Mouse (Mus musculus) retina, embryonic 14.5 days (tissue): ENCODE measurements around the gene 5730596B20Rik.
A peak's percentile ranks its signal among the peaks of the same experiment; 100 is the strongest.

Source experiments
- DNase-seq: peaks from one replicate; pipeline ENCODE4 v3.0.0-alpha.2; 2015; ENCODE audit warnings: low spot score

The 5730596B20Rik gene

DNA sequence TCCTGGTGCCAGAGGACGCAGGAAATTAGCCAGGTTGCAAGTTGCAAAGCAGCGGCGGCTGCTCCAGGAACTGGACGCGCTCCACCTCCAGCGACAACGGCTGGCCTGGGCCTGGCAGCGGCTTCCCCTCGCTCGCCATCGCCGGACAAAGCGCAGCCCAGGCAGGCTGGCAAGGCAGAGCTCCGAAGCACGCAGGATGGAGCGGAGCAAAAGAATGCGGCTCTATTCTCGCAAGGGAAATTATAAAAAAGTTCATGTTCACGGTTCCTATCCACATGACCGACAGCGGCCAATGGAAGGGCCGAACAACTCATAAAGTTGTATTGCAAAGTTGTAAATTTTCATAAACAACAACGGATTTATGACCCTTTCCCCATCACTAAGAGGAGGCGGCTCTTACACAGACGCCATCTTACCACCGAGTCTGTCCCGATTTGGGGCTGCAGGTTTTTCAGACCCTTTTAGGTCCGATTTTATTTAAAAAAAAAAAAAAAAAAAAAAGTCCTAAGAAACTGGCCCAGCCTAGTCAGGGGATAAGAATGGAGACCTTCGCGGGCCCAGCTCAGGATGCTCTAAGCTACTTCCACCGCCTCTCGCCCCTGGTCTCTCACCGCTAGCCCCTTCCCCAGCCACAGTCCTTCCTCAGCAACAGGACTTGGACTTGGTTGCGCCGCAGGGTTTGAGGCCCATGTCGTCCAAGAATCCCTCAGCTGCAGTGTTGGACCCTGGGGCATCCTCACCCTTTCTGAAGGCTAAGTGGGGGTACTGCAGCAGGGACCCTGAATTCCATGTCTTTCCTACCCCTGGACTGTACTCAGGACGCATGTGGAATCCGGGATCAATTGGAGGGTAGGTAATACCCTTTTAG, 36.1 kb downstream of the 5730596B20Rik start, which contains the start of the genes Hoxa3 and Gm28308:
Gene Hoxa3, minus strand, starts transcription at position 218 of the 868 bp plus-strand sequence.
Gene Gm28308, minus strand, starts transcription at position 221 of the 868 bp plus-strand sequence.
- DNase-seq: no peak

DNA sequence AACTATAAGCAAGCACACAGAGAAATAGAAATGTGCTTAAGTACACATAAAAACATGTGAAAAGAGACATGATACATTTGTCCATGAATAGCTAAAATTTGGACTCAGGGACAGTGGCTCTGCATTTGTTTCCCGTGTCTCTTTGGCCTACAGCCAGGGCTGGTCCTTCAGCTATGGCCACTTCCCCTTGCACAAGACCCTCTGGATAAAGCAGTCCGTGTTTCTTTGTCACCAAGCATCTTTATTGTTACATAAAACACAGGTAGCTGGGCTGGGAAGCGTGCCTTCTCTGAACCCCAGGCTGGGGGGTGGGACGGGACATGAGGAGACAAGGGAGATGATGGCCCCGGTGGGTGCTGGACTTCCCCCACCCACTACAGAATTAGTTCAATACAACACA, 37.0 kb downstream of the 5730596B20Rik start:
- DNase-seq: no peak

DNA sequence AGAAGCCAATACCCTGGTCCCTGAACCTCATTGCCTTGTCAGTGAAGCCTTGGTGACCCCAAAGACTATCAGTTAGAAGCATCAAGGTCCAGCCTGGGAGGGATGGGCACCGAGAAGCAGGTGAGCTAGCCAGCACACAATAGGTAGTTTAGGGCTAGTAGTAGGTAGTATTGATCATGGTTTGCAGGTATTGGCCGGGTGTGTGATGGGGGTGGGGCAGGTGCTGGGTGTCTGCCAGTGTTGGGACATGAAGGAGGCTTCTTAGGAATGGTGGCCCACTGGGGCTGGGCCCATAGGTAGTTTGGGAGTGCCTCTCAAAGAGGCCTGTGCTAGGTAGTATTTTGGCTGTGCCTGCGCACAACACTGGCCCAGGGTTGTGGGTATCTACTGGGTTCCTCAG, 37.8 kb downstream of the 5730596B20Rik start:
- DNase-seq: no peak

DNA sequence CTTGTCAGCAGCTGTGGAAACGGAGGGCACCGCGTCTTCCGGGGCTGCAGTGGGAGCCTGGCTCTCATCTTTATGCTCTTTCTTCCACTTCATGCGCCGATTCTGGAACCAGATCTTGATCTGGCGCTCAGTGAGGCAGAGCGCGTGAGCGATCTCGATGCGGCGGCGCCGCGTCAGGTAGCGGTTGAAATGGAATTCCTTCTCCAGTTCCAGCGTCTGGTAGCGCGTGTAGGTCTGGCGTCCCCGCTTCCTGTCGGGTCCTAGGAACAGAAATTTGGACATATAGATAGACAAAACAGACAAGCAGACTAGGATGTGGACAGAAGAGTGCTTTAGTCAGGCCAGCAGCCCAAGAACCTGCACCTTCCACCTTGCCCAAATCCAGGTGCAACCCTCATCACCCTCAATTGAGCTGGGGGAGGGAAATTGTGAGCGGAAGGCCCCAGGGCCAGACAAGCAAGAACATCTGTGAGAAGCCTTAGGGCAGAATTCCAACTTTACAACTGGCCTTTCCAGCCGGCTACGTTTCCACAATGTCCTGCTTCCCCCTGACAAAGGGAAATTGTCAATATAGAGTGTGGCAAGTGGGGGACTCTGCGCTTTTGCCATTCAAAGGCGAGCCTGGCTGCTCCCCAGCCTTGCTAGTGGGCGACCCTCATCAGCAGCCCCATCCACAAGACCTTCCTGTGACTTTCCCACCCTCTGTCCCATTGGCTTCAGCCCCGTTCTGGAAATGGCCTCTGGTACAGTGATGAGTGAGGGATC, 38.7 kb downstream of the 5730596B20Rik start:
- no peak for DNase-seq

DNA sequence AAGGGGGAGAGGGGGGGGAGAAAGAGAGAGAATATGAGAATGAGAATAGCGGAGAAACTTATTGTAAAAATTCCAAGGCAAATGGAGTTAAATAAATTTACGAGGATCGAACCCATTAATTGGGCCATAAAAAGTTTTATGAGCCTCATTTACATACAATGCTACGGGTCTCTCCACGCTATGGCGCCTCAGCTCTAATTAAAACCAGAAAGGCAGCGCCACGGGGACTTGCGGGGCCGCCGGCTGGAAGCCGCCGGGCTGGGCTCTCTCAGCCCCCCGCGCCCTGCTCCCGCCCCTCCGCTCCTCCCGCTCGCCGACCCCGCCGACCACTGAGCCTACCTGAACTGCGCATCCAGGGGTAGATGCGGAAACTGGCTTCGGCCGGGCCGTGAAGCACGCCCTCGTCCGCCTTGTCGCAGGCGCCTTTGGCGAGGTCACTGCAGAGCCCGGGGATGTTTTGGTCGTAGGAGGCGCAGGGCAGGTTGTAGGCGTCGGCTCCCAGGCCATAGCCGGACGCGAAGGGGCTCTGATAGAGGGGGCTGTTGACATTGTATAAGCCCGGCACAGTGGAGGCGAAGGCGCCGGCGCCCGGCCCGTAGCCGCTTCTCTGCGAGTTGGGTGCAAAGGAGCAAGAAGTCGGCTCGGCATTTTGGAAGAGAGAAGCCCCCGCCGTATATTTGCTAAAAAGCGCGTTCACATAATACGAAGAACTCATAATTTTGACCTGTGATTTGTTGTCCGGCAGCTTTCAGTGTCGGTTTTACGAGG, 39.6 kb downstream of the 5730596B20Rik start:
- DNase-seq: no peak

DNA sequence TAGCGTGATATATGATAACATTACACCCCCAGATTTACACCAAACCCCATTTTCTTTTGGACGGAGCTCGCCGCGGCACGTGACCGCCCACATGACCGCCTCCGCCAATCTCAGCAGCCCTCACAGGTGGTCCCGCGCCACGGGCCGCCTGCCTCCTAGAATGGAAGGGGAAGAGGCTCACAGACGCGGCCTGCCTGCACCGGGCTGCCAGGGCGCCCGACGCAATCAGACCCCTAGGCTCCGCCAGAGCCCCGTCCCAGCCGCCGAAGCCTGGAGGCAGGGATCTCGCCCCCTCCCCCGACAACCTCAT, 40.1 kb downstream of the 5730596B20Rik start:
- peak; percentile 54 for DNase-seq

DNA sequence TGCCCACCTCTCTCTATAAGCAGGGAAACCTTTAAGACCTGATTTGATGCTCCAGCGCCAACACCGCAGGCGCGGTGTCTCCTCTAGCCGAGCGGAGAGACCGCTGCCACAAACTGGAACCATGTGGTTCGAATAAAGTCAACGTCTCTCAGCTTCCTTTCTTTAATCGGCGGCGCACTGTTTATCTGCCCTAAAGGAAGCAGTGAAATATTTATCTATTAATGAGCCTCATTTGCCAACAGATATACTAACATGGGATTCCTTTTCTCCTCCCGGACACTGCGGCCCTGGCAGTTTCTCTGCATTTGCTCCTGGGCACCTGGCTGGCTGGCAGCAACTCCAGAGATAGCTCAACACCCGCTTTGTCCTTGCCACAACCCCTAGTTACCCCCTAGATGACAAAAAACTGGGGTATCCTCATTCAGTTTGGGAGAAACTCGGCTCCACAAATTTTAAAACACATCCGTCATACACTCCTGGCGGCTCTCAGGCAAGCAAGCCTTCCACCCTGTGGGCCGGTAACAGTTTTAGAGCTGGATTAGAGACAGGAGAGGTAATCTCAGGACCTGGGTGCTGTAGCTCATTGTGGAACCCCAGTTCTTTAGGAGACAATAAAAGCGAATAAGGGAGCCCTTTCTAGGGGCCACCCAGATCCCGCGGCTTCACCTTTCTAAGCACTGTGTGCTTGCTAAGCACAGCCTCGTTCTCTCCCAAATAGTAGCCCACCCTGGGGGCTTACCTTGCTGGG, 40.8 kb downstream of the 5730596B20Rik start:
- DNase-seq: no peak

DNA sequence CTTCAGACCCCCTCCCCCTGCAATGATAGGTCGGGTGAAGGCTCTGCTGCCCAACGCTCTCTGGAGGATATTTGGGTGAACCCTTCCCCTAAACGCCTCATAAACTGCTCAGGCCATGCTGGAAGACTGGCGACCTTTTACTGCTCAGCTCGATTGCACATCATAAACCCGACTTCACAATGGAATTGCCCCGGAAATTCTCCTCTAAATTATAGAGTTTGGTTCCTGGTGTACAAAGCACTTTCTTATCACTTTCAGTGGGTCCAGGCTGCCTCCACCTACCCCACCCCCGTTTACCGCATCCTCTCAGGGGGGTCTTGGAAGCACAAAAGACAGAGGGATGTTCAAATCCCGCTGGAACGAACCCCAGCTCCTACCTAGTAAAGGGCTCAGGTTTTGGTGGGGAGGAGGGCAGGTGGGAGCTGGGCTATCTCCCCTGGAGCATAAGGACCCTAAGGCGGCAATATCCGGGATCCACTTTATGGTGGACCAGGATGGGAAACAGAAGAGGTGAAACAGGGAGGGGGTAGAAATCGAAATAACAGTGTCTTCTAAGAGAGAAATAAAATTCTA, 41.4 kb downstream of the 5730596B20Rik start:
- DNase-seq: no peak

DNA sequence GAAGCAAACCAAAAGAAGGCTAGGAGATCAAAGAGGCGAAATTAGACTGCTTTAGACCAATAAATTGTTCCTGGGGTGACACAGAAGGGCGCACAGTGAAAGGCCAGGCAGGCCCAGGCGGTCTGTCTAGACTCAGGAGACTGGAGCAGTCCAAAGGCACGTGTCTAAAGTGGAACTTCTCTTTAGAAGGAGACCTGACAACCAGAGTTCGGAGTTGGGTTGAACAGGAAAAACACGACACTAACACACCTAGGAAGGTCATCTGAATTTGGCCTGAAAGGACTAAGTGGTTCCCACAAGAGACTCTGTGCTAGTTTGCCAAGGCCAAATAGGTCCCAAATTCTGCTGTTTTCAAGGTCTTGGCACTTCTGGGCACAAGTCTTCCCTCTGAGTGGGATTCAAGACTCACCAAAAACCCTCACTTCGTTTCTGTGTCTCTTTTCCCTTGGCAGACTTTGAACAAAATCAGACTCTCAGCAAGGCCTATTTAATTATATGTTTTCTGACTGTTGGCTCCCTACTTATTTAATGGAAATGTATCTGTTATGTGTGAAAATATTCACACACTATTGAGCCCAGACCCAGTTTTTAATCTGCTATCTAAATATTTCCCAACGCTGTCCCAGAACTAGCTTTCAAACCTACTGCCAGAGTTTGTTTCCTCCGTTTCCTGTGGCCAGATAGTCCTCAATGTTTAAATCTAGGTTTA, 42.1 kb downstream of the 5730596B20Rik start:
- DNase-seq: peak; percentile 56

DNA sequence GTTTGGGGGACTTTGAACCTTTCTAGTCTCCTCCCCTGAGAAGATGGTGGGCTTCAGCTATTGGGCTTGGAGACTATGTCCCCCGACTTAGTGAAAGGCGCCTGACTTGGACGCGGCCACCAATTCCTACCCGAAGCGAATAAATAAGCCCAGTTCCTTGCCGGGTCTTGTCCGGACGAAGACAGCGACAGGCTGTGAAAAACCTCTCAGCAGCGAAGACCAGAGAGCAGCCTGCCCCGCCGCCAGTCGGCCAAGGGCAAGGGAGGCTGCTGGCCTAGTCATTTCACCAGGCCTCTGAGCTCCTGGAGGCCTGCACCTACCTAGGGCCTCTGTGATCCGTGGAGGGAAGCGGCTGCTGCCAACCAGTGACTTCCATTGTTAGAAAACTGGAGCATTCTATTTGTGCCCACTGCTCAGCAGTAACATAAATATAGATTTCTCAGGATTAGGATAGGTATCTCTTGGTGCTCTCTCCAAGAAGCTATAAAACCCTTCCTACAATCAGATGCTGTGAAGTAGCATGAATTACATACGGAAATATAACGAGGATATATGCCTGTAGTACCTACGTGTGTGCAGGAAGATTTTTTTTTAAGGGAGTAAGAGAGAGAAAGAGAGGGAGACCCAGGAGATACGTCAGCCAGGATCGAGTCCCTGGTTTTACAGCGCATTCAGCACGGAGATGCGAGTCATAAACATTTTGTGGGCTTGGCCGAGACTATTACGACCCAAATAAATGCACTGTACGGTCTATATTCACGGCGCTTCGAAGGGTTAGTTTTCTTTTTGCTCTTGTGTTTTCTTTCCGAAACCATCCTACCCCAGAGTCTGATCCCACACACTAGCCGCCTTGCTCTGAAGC, 42.9 kb downstream of the 5730596B20Rik start:
- DNase-seq: no peak

DNA sequence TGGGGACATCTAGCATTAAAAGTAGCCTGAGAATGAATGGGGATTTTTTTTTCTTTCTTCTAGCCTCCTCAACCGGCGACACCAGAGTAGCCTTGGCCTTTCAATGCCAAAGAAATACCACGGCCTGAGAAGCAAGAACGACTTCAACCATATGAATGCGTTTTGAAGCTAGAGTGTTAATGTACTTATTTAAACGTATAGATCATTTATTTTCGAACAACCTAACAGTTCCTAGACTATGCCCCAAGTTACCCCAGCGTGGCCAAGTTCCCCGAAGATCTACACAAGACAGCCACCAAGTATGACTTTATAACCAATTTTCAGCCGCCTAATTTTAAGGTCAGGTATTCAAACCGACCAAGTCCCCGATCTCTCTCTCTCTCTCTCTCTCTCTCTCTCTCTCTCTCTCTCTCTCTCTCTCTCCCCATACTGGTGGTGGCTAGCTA, 43.6 kb downstream of the 5730596B20Rik start:
- no peak for DNase-seq

DNA sequence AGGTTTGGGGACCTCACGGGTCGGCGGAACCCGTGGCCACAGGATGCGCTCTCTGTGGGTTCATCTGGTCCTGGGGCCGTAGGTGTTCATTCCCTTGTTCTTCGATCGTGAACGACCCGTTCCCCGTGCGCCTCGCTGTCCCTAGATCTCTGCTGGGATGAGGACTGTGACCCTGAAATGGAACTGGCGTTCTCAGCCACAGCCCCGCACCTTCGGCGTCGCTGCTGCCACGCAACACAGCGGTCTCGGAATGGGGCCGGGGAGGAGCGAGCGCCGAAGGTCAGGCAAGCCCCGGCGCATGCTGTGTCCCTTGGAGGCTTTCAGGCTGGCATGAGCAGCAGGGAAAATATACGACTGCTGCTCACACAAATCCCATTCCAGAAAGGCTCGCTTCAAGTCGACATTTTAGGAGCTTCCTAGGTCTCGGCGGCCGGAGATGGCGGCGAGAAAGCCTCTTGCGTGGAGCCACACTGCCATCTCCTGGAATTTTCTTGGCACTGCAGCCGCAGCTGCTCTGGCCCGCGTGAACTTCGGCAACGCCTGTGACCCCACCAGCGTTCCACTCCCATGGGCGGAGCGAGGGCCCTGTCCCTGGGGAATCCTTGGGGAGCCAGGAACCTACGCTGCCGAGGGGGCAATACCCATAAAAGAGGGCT, 44.2 kb downstream of the 5730596B20Rik start, which contains the start of gene Hoxa7:
Gene Hoxa7, minus strand, starts transcription at position 518 of the 656 bp plus-strand sequence.
- DNase-seq: peak; percentile 92

DNA sequence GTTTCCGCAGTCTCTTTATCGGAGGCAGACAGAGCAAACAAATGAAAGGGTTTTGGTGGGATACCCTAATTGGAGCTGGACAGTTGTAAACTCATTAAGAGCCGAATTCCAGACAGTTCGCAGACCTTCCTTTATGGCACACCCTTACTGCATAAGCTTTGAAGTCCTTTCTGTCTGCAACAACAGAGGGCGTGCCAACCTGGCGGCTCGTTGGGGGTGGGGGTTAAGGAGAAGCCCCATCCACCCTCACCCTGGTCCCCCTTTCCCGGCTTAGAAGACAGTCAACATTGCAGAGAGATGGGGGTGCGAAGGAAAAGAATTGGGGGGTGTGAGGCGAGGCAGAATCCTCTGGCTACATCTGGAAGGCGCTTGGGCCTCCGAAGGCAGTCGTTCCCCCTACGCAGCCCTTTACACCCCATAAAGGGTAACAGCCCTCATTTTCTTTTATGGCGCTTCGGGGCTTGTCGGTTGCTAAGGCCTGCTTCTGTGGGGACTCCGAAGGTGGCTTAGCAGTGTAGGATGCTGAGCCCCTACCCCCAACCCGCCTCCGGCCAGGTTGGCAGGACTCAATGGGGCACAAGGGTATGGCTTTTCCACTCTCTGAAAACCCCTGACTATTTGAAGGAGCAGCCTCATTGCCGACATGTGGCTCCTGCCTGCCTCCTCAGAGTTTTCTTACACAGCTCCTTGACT, 44.8 kb downstream of the 5730596B20Rik start:
- no peak for DNase-seq

DNA sequence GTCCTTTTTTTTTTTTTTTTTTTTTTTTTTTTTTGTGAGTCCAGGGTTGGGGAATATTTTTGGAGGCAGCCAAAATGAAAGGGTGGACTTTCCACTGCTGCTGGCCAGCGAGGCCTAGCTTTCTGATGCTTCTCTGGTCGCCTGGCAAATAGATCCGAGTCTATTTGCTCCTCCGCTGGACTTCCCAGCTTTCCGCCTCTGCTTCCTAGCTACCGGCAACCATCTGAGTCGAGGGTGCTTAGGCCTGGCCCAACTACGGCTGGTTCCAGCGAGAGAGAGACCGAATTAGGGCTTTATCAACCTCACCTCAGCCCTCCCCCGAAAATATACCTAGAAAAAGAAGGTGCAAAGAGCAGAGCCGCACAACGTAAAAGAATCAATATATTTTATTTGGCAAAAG, 45.4 kb downstream of the 5730596B20Rik start:
- DNase-seq: no peak

DNA sequence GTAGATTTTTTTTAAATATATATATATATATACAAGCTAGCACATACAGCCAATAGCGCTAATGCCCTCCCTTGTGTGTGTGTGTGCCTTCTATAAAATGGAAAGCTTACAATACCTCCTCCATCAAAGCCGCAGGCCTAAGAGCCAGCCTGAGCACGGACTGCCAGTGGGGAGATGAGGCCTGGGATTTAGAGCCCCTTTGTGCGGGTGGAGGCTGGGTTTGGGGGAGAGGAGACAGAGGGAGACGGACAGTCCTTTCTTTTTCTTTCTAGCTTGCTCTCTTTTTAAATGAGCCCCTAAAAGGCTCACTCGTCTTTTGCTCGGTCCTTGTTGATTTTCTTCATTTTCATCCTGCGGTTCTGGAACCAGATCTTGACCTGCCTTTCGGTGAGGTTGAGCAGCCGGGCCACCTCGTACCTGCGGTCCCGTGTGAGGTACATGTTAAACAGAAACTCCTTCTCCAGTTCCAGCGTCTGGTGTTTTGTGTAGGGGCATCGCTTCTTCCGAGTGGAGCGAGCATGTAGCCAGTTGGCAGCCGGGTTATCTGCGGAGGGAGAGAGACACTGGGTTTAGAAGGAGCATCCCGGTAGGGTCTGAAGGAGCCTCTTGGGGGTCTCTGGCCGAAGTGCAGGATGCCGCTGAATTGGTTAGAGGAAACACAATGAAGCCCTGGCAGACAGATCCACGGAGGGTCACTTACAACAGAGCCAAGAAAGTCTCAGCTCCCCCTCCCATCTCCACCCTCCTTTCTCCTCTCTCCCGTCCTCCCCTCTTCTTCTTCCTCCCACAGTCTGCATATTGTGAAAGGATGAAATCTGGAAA, 46.9 kb downstream of the 5730596B20Rik start:
- no peak for DNase-seq

DNA sequence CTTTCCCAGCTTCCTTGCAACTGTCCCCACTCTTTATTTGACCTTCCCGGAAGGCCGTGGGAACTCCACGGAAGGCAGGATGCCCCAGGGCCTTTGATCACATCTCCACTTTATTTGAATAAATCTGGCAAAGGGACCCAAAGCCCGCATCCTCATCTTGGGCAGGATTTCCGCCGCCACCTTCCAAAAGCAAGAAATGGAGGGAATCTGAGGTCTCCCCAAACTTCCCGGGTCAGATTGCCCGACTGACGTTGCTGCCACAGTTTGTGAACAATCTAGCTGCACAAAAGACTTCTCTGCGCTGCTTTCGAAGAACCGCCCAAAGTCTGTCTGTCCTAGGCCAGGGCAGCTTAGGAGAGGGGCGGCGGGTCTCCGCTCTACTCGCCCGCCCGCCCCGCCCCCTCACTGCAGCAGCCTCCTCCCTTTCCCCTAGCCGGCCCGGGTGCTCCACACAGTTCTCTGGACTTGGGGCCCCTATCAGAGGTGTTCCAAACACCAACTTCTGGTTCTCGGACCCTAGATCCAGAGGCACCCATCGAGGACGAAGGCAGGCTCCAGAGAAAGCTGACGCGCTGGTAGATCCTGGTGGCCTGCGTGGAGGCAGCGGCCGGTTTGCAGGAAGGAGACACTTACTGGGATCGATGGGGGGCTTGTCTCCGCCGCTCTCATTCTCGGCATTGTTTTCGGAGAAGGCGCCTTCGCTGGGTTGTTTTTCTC, 47.8 kb downstream of the 5730596B20Rik start:
- DNase-seq: no peak
